Mouse (Mus musculus) embryo, embryonic 10 days (tissue): ENCODE measurements around the gene Exosc9.
"Not testable (repeated sequence)": the region's sequence is repeated elsewhere in the genome, so short reads cannot be mapped to it uniquely, and the experiment has no call there.

ENCODE experiments used
- DNase-seq: peaks from one replicate; pipeline ENCODE4 v3.0.0-alpha.2; 2015; ENCODE audit warnings: low spot score

Exosc9 gene

DNA sequence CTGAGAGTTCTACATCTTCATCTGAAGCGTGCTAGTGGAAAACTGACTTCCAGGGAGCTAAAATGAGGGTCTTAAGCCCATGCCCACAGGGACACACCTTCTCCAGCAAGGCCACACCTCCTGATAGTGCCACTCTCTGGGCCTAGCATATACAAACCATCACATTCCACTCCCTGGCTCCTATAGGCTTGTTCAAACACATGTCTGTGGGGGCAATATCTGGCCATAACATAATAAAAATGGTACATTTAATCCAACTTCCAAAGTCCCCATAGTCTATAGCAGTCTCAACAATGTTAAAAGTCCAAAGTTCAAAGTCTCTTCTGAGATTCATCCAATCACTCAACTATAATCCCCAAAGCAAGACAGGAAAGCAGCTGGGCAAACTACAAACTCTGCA is 5.2 kb downstream of the Exosc9 start:
- no peak for DNase-seq

DNA sequence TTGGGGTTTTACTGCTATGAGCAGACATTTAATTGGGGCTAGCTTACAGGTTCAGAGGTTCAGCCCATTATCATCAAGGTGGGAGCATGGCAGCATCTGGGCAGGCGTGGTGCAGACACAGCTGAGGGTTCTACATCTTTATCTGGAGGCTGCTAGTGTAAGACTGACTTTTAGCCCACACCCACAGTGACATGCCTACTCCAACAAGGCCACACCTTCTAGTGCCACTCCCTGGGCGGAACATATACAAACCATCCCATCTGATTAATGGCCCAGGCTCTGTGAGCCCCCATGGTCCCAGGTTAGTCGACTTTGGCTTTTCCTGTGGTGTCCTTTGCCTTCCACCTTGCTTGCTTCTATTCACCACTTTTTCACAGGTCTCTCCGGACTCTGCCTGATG is 7.2 kb downstream of the Exosc9 start:
- DNase-seq = no peak

- no peak for DNase-seq
These were observed 11.3 kb downstream of the Exosc9 start for GRCm38 (mm10) chr3:36563666-36564065.

GRCm38 (mm10) chr3:36569836-36570235 is 17.4 kb downstream of the Exosc9 start:
- no peak for DNase-seq

DNA sequence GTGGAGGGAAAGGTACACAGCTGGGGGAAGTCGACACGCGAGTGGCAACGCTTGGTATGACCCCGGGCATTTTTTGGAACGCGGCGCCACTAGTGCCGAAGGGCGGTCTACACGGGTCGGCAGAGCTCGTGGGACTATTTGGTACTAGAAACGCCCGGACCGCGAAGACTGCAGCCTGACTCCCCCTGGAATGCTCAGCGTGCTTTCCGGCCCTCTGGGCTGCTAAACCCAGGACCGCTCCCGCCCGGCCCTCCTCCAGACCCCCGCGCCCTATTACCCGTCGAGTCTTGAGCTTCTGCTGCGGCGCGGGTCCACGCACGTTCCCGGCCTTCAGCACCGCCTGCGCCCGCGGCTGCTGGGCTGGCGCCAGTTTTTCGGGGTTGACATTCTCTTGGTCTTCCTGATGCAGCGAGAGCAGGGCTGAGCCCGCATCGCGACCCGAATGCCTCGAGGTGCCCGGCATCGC is 19.0 kb downstream of the Exosc9 start:
- peak; percentile 47 for DNase-seq

DNA sequence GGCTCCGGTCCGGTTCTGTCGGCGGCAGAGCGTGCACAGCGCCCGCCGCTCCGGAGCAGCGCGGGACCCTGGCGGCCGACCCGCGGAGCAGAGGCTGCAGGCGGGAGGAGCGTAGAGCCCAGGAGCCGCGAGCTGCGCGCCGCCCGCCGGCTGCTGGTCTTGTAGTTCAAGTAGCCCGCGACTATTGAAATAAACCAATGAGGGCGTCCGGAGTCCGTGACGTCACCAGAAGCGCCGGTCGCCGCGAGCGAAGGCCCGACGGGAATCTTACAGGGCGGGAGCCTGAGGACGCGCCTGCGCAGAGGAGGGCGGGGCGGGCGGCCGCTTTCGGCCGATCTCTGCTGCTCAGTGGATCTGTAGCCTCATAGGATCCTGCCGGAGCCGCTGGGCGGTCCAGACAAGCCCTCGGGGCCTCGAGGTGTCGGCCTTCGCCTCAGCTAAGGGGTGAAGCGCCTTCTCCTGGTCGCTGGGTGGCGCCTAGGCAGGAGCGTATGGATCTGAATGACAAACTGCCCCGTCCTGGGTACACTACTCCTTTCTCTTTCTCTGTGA is 19.5 kb downstream of the Exosc9 start, which contains the start of gene Ccna2:
Gene Ccna2, minus strand, starts transcription at position 324 of the 552 bp plus-strand sequence.
- peak; percentile 98 for DNase-seq

GRCm38 (mm10) chr3:36598811-36599210 is 46.4 kb downstream of the Exosc9 start:
- DNase-seq = no peak

DNA sequence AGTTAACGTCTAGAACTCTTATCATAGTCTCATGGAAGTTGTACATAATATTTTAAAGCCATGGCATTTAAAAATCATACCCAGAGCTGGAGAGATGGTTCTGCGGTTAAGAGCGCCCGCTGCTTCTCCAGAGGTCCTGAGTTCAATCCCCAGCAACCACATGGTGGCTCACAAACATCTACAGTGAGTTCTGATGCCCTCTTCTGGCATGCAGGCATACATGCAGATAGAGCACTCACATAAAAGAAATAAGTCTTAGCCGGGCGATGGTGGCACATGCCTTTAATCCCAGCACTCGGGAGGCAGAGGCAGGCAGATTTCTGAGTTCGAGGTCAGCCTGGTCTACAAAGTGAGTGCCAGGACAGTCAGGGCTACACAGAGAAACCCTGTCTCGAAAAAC is 47.4 kb downstream of the Exosc9 start:
- DNase-seq = not testable (repeated sequence)

DNA sequence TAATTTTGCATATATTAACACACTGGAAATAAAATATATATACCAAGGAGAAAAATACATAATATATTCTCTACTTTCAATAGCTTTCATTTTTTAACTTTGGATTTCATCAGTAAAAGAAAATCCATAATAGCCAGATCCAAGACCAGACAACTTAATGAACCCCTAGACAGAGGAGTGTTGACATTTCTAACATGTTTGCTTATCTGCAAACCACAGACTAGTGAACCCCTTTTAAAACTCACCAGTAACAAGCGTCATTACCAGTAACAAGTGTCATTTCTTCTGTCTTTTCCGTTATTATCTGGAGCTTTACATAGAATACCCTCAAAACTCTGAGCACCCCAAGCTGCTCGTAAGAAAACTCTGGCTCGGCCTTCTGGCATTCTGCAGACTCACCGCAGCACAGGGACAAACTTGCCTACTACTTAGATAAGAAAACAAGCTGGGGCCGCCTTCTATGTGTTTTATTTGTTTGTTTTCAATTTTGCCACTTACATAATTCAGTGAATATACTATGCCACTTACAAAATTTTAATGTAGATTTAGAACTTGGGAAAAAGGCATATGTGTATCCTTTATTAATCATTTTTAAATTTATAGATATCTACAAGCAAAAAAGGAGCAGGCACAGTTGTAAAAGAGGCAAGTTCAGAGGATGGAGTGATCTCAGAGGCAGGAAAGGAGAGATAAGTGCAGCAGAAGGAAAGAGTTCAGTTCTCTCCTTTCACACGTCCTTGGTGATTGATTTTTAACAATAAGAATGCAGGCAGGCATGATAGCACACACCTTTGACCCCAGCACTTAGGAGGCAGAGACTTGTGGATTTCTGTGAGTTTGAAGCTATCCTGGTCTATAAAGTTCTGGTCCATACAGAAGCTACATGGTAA is 53.7 kb downstream of the Exosc9 start:
- DNase-seq = no peak

- DNase-seq = no peak
These were observed 60.3 kb downstream of the Exosc9 start for GRCm38 (mm10) chr3:36612687-36613086.

- DNase-seq = peak; percentile 99
These were observed 60.9 kb downstream of the Exosc9 start, which contains the start of gene Bbs7 for GRCm38 (mm10) chr3:36613202-36613907. Gene Bbs7 (minus strand): TSS chr3:36613477.

DNA sequence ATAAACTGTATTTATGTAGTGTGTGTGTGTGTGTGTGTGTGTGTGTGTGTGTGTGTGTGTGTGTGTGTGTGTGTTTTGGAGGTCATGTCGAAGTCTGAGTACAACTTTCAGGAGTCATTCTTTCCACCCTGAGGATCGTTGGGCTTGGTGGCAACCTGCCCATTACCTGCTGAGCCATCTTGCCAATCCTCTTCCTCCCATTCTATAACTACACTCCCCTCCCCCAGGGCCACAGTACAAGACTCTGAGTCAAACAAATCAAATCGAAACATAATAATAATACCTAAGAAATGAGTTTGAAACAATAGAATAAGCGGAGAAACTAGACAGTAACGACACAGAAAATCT is 61.5 kb downstream of the Exosc9 start:
- DNase-seq = no peak
